Mouse (Mus musculus) layer of hippocampus, postnatal 10 days (tissue): ENCODE results near the gene Lcn5. TPM values are rescaled to one million over a fixed set of nuclear protein-coding genes. Genes with fewer than 3 reads are reported as not detected.

Source experiments
- DNase-seq, 2 experiments: peaks; one replicate each; pipeline ENCODE4 v3.0.0; 2021; ENCODE audit warnings: low spot score in 2 of 2
- long read RNA-seq: library from polyadenylated mRNA; stranded (forward); transcript quantifications from one replicate; pipeline ENCODE4 v2.0.0, GENCODE M21; 2023
- total RNA-seq, 2 experiments: library from RNA; stranded (reverse); gene quantifications; 2 replicates each; pipeline ENCODE4 v1.2.3; 2021

The Lcn5 gene
- total RNA-seq = not detected
- long read RNA-seq = 0 reads

DNA sequence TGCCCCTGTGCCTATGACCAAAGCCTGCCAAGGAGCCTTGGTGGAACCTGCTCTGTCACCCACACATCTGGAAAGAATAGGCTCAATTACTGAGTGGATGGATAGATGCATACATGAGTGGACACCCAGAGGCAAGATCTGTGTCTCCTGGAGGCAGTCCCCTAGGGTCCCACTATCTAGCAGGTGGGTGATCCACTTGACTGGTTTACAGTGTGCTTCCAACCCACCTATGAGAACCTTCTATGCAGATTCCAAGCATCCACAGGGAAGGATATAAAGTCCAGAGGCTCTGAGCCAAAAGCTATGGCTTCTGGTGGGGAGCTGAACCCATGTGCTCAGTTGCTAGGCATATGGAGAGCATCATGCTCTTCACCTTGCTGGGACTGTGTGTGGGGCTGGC lies at the start of gene Lcn5:
TSS of gene Lcn5 (plus strand) at position 301 of the 400 bp plus-strand sequence.
- DNase-seq = no peak

DNA sequence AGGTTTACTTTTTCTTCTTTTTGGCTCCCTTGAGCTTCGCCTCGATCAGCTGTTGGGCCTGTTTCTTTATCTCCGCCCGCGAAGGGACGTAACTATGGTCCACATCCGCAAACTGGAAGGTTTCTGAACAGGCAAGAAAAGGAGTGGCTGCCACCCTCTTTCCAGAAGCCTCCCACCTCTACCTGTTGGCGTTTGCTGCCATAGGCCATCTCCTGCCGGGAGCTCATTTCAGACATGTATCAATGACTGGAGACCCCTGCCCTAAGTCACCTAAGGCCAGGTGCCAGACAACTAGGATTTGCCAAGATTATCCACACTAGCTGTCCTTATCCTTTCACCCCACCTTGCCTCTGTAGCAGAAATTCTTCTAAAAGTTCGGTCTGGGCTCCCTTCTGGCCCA lies 49.1 kb upstream of the Lcn5 start:
- no peak for DNase-seq

DNA sequence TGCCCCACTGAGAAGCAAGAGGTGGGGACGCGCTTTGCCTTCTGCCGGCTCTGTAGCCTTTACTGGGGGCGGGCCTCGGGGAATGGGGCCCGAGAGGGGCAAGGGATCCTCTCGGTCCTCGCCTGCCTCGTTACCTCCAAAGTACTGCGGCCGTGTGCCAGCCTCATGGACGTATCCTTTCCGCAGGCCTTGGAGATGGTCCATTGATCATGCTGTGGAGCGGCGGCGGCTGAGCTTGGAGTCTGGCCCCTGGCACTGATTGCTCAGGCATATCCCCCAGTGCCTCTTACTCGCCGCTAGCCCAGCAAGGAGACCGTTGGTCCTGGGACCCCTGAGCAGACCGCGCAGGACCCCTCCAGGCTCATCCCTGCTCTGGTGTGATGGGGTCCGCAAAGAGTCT lies 41.4 kb upstream of the Lcn5 start:
- DNase-seq = no peak

DNA sequence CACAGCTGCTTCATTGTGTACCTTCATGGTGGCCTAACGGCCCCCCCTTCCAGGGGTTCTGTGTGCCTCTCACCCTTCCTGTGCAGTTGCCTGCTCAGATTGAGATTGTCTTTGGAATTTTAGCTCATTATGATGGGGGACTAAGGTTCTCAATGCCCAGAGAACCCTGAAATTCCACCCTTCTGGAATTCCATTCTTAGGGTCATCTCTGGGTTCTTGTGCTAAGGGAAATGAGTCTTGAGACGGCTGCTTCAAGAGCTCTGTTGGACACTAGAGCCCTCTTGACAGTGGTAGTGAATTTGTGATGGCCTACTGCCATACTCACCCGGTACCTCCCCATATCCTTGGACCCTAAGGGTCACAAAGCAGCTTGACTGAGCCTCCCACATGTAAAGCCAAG lies 40.2 kb upstream of the Lcn5 start, which contains the start of gene Ccdc183:
TSS of gene Ccdc183 (minus strand) at position 101 of the 400 bp plus-strand sequence.
- DNase-seq = no peak

DNA sequence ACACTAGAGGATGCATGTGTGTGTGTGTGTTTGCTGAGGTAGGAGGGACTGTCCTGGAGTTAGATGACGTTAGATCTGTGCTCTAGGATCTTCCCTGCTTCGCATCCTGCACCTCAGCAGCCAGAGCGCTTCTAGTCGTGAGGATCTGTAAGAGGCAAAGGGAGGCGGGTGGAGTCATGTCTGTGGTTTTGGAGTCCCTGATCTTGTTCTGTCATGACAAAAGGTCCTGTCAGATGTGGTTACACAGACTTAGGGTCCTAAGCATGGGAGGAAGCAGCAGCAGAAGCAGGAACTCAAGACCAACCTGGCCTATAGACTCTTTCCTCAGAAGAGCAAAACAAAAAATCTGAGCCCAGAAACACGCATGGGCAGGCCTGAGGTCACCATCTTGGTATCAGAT lies 37.4 kb upstream of the Lcn5 start:
- DNase-seq = no peak

DNA sequence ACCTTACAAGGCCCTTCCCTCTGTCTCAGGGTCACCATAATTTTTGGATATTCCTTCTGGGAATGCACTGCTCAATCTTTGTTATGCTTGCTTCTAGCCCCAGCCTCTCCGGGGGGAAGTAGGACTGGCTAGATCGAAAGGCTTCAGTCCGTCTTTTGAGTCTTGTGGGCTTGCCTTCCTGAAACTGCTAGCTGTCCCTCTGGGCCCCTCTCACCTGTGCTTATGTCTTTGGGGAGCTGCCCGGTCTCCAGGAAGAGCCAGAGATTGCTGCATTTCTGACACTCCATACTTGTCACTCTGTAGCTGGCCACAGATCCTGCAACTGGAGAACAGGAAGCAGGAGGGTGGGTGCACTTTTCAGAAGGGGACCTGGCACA lies 36.9 kb upstream of the Lcn5 start:
- no peak for DNase-seq

DNA sequence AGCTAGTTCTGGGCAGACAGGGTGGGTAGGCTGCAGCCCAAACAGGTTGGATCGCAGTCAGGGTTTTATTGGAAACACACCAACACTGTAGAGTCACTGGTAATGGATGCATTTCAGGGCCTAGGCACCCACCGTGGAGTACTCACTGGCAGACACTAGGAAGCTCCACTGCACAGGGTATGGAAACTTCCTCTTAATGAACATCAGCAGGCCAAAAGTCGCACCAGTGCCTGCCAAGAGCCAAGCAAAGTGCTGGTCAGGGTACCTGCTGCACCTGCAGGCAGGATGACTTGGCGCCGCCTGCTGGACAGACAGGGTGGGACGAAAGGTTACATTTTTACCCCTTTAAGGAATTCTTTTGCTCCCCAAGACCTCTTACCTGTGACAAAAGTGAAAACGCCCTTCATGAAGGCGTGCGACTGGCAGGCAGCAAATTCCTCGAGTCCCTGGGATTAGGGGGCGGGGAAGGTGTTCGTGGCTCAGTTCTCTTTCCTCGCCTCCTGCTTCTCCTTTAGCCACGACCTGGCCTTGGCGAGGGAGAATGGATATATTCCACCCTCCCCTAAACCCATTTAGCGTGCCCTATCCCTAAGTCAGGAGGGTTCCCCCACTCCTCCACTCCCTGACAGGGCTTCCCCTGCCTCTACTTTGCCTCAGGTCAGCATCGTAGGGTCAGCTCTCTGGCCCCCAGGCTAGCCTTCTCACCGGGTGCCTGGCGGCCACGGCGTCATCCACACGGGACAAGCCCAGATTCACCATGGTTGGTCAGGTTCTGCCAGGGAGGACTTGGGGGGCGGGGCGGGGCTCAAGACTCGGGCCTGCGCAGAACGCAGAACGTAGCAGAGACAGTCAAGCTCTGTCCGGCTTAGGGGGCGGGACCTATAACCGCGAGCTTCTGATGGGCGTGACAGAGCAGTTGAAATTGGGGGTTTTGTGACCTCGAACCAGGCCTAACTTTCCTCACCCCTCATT lies 36.2 kb upstream of the Lcn5 start, which contains the start of gene Tmem141:
TSS of gene Tmem141 (minus strand) at position 777 of the 972 bp plus-strand sequence.
- DNase-seq = peak; percentile 73 to 83

DNA sequence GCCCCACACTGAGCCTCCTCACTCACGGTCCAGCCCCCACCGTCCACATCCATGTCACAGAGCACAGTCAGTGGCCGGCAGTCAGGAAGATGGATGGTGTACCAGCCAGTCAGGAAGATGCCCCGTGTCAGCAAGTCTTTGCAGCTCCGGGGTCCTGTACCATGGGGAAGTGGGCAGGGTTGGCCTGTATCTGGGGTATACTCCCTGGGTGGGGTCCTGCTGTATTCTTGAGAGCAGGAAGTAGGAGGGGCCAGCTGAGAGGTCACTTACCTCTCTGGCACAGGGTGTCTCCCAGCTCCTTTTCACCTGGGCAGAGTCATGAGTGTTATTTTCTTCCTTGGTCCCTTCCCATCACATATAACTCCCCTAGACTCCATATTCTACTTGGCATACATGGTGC lies 31.8 kb upstream of the Lcn5 start:
- no peak for DNase-seq

DNA sequence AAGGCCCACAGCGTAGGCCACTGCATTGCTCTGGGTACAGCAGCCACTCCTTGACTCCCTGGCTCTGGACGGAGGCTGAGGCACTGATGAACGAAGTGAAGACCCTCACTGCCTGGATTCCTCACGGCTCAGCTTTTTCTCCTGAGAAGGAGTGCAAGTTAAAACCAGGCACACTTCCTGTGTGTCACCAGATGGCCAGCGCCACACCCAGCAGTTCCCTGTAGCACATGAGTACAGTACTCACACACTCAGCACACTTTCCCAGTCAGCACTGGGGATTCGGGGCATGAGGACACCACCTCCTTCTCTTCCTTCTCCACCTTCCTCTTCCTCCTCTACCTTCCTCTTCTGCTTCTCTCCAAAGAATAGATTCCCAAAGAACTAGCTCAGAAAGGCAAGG lies 29.9 kb upstream of the Lcn5 start, which contains the start of gene Fcna:
TSS of gene Fcna (minus strand) at position 220 of the 400 bp plus-strand sequence.
- DNase-seq = no peak

DNA sequence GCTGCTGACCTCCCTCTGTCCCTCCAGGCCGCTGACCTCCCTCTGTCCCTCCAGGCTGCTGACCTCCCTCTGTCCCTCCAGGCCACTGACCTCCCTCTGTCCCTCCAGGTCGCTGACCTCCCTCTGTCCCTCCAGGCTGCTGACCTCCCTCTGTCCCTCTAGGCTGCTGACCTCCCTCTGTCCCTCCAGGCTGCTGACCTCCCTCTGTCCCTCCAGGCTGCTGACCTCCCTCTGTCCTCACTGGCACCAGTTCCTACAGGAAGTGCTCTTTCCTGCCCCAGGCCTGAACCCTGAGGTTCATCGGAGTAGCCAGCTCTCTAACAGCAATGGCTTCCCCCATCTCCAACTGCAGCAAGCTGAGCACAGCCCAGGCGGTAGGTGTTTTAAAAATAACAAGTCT lies 29.0 kb upstream of the Lcn5 start:
- DNase-seq = no peak

DNA sequence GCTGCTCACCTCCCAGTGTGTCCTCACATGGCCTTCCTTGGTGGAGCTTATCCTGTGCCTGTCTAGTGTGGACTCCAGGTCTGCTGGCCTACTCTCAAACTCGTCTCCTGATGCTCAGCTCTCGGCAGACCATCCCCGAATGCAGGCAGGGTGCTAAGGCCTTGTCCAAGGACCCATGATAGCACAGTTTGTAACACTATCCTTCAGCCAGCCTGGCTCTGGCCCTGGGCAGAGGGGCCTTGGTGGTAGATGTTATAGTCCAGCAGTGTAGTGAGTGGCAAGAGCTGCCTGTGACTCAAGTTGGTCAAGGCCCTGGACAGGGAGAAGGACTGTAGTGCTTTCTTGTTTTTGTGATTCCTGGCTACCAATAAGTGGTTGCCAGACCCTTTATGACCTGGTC lies 24.1 kb upstream of the Lcn5 start:
- no peak for DNase-seq

DNA sequence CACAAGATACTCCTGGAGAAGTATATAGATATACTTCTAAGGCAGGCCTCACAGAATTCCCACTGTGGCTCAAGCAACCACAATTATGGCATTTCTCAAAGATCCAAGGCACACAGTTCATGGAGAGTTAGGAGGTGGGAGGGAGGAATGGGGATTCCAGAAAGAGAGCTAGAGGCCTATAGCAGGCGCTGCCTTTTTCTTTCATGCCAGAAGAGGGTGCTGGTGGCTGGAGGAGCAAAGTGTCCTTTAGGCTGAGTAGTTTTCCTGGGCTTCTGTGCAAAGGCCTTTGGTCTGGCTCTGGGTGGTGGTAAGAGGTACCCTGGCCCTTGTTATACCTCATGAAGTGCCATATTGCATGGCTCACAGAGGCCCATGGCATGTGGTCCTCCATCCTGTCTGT lies 23.7 kb upstream of the Lcn5 start:
- DNase-seq = no peak

DNA sequence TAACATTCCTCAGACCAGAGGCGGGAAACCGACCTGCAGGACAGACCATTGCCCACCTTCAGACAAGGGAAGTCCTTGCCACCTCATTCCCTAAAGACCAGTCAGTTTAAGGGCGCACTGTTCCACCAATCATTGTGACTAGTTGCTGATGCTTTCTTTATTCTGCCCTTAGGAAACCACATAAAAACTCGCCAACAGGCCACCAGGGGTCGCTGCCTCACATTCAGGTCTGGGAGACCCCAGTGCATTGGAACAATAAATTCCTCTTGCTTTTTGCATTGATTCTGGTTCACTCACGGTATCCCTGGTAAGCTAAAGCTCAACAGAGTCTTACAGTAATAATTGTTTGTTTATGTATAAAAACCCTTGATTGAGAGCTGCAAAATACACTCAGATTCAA lies 17.9 kb upstream of the Lcn5 start:
- DNase-seq = peak; percentile 71 to 75

DNA sequence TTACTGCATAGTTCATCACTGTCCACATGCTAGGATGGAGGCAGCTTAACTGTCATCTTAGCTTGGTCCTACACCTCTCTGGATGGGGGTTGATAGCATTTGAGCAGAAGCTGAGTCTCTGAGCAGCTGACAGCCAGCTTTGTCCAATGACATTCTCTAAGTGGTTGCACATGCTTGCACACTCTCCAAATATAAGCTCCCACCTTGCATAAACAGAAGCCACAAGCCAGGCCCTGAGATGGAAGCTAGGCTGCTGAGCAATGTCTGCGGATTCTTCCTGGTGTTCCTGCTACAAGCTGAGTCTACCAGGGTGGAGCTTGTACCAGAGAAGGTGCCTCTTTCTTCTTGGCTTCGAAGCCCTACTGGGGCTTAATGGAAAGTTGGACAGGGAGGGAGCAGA lies 4.8 kb upstream of the Lcn5 start, which contains the start of gene Lcn8:
TSS of gene Lcn8 (plus strand) at position 219 of the 400 bp plus-strand sequence.
- DNase-seq = no peak

DNA sequence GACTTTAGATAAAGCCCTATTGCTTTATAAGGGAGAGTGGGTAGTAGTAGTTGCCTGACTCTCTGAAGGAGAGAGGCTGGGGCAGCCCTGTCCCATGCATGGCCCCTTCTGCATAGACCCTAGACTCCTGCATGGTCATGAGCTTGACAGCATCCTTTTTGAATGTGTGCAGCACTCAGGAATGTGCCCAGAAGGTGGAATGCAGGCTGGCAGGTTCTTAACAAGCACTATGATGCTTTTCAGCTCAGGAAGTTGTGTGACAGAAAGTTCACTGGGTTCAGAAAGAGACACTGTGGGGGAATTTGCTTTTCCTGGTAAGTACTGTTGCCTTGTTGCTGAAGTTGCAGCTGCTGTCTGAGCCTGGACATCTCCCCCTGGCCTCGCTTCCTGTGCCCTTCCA lies 3.2 kb upstream of the Lcn5 start:
- DNase-seq = no peak

DNA sequence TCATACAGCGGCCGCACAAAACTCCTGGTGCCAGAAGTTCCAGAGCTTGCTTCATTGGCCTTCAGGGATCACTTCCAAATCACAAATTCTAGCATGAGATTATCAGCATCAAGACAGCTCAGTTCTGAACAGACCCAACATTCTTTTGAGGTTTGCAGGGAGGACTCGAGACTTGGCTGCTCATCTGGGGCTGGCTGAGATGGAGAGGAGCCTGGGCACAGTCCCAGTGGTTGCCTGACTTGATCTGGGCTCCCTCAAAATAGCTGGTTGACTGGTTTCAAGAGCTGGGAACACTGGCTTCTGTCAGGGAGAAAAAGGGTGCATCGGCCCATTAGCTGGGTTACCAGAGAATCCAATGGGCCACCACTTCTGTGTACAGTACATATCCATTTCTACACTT lies 1.1 kb upstream of the Lcn5 start:
- peak; percentile 19 to 33 for DNase-seq

DNA sequence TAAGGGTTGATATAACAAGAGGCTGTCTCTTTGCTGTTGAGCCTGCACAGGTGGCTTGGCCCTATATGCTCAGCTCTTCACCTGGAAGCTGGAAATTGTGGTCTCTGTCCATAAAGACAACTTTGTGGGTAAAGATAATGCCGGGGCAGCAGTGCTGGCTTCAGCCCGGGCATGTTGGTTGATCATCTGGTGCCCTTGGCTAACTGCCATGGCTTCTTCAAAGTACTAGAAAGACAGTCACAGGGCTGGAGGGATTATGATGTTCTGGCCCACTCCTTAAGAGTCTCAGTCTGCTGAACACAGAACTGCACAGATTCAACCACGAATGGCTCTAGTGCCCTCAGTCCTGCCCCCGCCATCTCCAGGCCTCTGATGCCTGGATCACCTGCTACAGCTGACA lies 506 bp upstream of the Lcn5 start:
- DNase-seq = peak in 1 of 2 experiments; percentile 16

DNA sequence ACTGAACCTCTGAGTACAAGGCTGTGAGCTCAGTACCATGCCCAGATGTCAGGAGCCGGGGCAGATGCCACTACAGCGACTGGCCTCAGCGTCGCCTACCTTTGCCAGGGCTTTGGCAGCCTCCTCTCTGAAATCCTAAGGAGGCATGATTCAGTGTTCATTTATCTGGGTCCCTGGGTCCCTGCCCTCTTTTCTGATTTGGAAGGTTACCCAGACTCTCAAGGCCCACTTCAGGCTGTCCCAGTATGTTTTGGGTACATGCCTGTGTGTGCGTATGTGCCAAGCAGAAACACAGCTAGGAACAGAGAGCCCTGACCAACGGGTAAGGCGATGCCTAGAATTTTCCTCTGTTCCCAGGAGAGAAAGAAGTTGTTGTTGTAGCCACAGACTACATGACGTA lies 2.5 kb downstream of the Lcn5 start:
- DNase-seq = no peak

DNA sequence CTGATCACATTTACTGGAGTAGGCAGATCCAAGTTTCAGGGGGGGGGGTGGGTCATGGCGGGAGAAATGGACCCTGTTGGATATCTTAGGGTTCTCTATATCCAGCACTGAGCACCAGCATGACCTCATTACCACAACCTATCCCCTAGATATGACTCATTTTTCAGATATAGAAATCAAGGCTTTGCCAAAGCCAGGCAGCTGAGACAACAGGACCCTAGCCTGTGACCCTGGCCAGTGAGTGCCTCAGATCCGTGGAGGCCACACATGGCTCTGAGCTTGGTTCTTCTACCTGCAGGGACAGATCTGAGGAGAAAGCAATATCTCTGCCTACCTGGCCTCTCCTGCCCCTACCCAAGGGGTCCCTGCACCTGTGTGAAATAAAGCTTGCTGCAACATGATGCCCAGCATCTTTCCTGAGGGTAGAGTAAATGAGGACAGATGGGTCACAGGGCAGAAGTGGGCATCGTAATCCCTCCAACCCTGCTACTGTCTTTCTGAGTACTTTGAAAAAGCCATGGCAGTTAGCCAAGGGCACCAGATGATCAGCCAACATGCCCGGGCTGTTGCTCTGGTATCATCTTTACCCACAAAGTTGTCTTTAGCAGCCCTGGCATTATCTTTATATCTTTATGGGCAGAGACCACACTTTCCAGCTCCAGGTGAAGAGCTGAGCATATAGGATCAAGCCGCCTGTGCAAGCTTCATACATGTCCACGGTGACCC lies 3.7 kb downstream of the Lcn5 start:
- DNase-seq = no peak

DNA sequence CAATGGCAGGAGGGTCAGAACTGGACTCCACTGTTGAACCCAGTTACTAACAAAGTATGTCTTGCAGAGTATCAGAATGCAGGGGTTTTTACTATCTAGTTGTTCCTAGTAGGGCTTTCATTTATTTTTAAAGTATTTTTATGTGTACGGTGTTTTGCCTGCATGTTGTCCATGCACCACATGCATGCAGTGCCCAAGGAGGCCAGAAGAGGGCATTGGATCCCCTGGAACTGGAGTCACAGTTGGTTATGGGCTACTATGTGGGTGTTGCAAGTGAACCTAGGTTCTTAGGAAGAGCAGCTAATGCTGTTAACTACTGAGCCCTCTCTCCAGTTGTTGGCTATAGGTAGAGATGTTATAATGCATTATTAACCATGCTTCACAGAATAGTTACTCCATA lies 5.8 kb downstream of the Lcn5 start:
- DNase-seq = peak; percentile 67 to 72

DNA sequence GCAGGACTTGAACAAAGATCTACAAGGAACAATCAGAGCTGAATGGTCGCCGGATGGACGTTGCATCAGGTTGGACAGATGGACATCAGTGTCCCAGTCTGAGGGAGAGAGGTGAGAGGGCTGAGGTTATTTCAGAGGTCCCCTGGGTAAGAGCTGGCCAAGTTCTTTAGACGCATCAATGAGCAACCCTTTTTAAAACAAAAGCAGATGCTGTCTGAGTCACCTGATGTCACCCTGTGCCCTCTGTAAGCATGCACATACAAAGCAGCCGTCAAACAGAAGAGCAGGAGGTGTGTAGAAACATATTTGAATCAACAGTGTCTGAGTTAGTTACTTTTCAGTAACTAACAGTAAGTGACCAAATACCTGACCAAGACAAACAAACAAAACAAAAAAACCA lies 6.4 kb downstream of the Lcn5 start:
- DNase-seq = no peak

DNA sequence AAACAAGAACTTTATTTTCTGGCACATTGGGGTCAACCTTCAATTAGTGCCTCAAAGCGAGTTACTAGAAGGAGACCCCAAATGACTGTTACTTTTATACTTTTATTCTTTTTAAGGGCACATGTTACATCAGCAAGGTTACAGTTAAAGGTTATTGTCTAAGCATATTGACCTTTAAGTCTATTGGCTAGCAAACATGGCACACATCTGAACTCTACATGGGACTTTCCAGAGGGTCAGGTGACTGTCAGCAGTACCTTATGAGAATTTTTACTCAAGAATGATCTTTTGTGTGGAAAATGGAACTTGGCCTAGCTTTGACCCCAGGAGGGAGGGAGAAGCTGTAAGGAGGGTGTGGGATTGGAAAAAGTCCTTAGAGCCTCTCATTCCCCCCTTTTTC lies 8.8 kb downstream of the Lcn5 start:
- no peak for DNase-seq
